Mouse (Mus musculus) MEL (cell line): ENCODE data around the gene Rab23.
"Not testable (repeated sequence)": the region's sequence is repeated elsewhere in the genome, so short reads cannot be mapped to it uniquely, and the experiment has no call there.

Experiments
- BHLHE40 ChIP-seq: IDR thresholded peaks from 2 replicates; pipeline ENCODE4 v1.6.1; 2012; ENCODE audit warnings: low read depth, mild to moderate bottlenecking, inconsistent platforms, low read length, improper control_type of control experiment, borderline replicate concordance
- CHD2 ChIP-seq: IDR thresholded peaks from 2 replicates; pipeline ENCODE4 v1.6.1; 2011; ENCODE audit warnings: low read length, improper control_type of control experiment
- CTCF ChIP-seq, 3 experiments: IDR thresholded peaks in 2 of 3; conservative IDR thresholded peaks in 1 of 3; 2 replicates each; pipeline ENCODE4 v1.5.1; 2011 to 2012; ENCODE audit warnings: low read length in 3 of 3, low read depth in 2 of 3, mild to moderate bottlenecking in 2 of 3, improper control_type of control experiment in 1 of 3, inconsistent platforms in 1 of 3, mixed read lengths in 1 of 3, moderate library complexity in 1 of 3; ENCODE audit not compliant: control insufficient read depth in 1 of 3, insufficient read depth in 1 of 3, poor library complexity in 1 of 3, severe bottlenecking in 1 of 3
- E2F4 ChIP-seq: IDR thresholded peaks from 2 replicates; pipeline ENCODE4 v1.6.1; 2011; ENCODE audit warnings: low read depth, low read length, improper control_type of control experiment, borderline replicate concordance
- EP300 ChIP-seq, 2 experiments: IDR thresholded peaks; 2 replicates each; pipeline ENCODE4 v1.6.1; 2011; ENCODE audit warnings: improper control_type of control experiment in 2 of 2, low read length in 2 of 2, low read depth in 1 of 2, mild to moderate bottlenecking in 1 of 2
- JUND ChIP-seq: IDR thresholded peaks from 2 replicates; pipeline ENCODE4 v1.6.1; 2011; ENCODE audit warnings: low read depth, mild to moderate bottlenecking, improper control_type of control experiment, low read length
- MYC ChIP-seq: IDR thresholded peaks from 2 replicates; pipeline ENCODE4 v1.6.1; 2011; ENCODE audit warnings: low read depth, mild to moderate bottlenecking, low read length, improper control_type of control experiment, moderate library complexity
- POLR2A ChIP-seq, 2 experiments: IDR thresholded peaks; 2 replicates each; pipeline ENCODE4 v1.6.1; 2011 to 2012; ENCODE audit warnings: low read length in 2 of 2, mild to moderate bottlenecking in 2 of 2, control low read depth in 1 of 2, improper control_type of control experiment in 1 of 2, low read depth in 1 of 2, moderate library complexity in 1 of 2; ENCODE audit not compliant: control insufficient read depth in 1 of 2, insufficient read depth in 1 of 2, poor library complexity in 1 of 2
- POLR2AphosphoS5 ChIP-seq: IDR thresholded peaks from 2 replicates; pipeline ENCODE4 v1.6.1; 2012; ENCODE audit warnings: low read depth, borderline replicate concordance, mild to moderate bottlenecking, inconsistent platforms, low read length, moderate library complexity, mixed read lengths
- RCOR1 ChIP-seq: IDR thresholded peaks from 2 replicates; pipeline ENCODE4 v1.6.1; 2012; ENCODE audit warnings: low read depth, mild to moderate bottlenecking, inconsistent platforms, low read length, improper control_type of control experiment
- TCF12 ChIP-seq: IDR thresholded peaks from 2 replicates; pipeline ENCODE4 v1.6.1; 2014; ENCODE audit warnings: low read depth, mild to moderate bottlenecking, inconsistent platforms, low read length, improper control_type of control experiment, moderate library complexity
- UBTF ChIP-seq: IDR thresholded peaks from 2 replicates; pipeline ENCODE4 v1.6.1; 2012; ENCODE audit warnings: low read depth, mild to moderate bottlenecking, inconsistent platforms, low read length, improper control_type of control experiment, moderate library complexity, borderline replicate concordance; ENCODE audit not compliant: insufficient read depth
- ZMIZ1 ChIP-seq: IDR thresholded peaks from 2 replicates; pipeline ENCODE4 v1.6.1; 2012; ENCODE audit warnings: low read depth, mild to moderate bottlenecking, inconsistent platforms, low read length, improper control_type of control experiment, moderate library complexity

DNA sequence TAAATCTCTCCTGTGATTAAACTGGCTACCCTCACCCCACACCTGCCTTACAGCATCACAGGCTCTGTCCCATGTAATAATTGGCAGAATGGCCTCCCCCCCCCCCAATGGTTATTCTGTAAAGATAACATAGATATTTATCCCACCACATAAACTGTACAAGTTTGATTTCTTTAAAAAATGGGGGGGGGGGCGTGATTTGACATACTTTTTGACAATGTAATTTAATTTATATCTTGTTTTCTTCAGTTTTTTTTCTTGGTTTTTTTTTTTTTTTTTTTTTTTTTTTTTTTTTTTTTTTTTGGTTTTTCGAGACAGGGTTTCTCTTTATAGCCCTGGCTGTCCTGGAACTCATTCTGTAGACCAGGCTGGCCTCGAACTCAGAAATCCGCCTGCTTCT lies 30.0 kb downstream of the Rab23 start:
- not testable (repeated sequence) for TF ChIP-seq TCF12; POLR2A (IDR thresholded peaks at IDR 0.05; ENCODE audit: control insufficient read depth in 1 of 2, insufficient read depth in 1 of 2, low read depth in 1 of 2, low read length in 2 of 2, poor library complexity in 1 of 2); CTCF (IDR thresholded peaks at IDR 0.05 in 2 of 3, conservative IDR thresholded peaks at IDR 0.05 in 1 of 3; ENCODE audit: control insufficient read depth in 1 of 3, insufficient read depth in 1 of 3, low read depth in 2 of 3, low read length in 3 of 3, poor library complexity in 1 of 3, severe bottlenecking in 1 of 3); UBTF; MYC; JUND; RCOR1; POLR2AphosphoS5; CHD2; EP300 (IDR thresholded peaks at IDR 0.05; ENCODE audit: low read depth in 1 of 2, low read length in 2 of 2); E2F4; ZMIZ1; BHLHE40
